Mouse (Mus musculus): Measurements from ENCODE around the gene Kiz. TPM values are rescaled to one million over a fixed set of nuclear protein-coding genes. Genes with fewer than 3 reads are reported as not detected.
A peak's percentile ranks its signal among the peaks of the same experiment; 100 is the strongest.

Kiz gene
- polyA plus RNA-seq (2015; fragmentation: Nextera tagmentation; extraction: Ambion mirVana), result 11.0 and 14.1 TPM in 2 replicates

DNA sequence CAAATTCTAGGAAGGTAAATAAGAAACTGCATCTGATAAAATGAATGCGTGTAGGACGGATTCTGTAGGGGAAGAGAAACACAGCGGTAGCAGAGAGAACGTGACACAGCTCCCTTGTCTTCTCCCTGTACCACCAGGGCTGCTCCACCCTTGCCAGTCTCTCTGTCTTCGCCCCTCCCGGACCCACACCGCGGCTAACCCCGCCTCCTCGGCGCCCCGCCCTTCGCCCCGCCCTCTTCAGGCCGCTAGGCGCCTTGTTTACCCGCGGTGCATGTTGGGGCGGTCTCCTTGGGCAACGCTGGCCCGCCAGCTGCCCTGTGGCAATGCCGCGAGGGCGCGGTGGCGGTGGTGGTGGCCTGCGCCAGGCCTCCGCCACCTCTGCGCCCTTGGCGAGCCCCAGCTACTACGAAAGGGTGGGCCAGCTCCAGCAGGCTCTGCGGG lies at the start of gene Kiz:
Kiz (plus strand) TSS at position 266 of the 441 bp plus-strand sequence.
- Histone ChIP-seq H3K4me3 (replicated peaks) (peak within 1 kb of the TSS; percentile 88), H3K27me3 (no peaks in the 10 kb centered on the region), H3K27ac (peak within 1 kb of the TSS; percentile 85), H3K36me3 (no peaks in the 10 kb centered on the region), H3K9me3 (replicated peaks) (no peaks in the 10 kb centered on the region), H3K9ac (peak within 1 kb of the TSS; percentile 88), H3K4me2 (peak within 1 kb of the TSS; percentile 92), H3K4me1 (replicated peaks) (peaks cover 12% of the 10 kb centered on the region)
- DNase-seq, result peak; percentile 96
- 0% methylated on average over 32 of the region's 32 CpGs for WGBS (ENCODE audit: insufficient replicate concordance)
- ATAC-seq (ENCODE audit: low read depth), result peak; percentile 99

DNA sequence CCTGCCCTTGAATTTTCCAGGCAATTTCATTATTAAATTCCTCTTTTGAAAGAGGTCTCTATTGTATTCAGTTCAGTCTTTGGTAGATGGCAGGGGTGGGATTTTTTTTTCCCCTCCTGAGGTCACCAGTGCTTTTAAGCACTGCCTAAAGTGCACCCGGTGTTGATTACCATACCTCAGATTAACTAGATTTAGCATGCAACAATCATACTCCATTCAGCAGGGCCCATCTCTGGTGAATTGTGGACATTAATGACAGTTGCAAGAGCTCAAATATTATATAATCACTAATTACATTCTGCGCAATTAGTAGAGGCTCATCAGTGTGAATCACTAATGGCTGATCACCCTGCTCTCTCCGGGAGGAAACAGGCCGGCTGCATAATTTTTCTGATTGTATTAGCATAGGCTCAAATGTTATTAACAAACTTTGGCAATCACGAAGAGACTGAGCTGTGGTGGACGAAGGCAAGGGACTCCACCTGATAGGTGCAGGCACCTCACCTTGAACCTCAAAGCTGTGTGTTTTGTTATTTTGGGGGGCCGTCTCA lies 45.9 kb upstream of the Kiz start:
- Histone ChIP-seq H3K9me3 (replicated peaks) (no peaks in the 10 kb centered on the region), H3K27ac (no peak overlapping the region), H3K27me3 (no peaks in the 10 kb centered on the region), H3K4me1 (replicated peaks) (no peaks in the 10 kb centered on the region), H3K9ac (no peak overlapping the region), H3K4me3 (replicated peaks) (no peak overlapping the region), H3K4me2 (no peak overlapping the region), H3K36me3 (no peaks in the 10 kb centered on the region)
- WGBS (ENCODE audit: insufficient replicate concordance), result 72% methylated on average over 7 of the region's 7 CpGs
- no peak for DNase-seq
- no peak for ATAC-seq (ENCODE audit: low read depth)

DNA sequence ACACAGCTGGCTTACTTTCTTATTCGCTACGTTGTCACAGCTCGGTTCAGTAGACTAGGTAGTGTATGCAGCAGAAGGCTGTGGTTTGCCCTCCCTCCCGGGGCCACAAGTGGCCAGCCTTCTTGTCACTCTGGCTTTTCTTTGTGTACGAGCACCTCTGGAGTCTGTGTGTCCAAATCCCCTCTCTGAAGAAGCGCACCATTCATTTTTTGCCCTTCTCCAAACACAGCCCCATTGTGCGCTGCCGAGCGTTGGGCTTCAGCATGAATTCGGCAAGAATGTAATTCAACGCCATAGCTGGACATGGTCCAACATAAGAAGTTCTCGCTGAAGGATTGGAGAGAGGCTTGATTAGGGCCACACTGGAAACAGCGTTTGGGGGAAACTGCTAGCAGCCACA lies 45.0 kb upstream of the Kiz start:
- Histone ChIP-seq H3K9ac (no peak overlapping the region), H3K36me3 (no peaks in the 10 kb centered on the region), H3K27me3 (no peaks in the 10 kb centered on the region), H3K4me2 (no peak overlapping the region), H3K9me3 (replicated peaks) (no peaks in the 10 kb centered on the region), H3K4me1 (replicated peaks) (no peaks in the 10 kb centered on the region), H3K4me3 (replicated peaks) (no peak overlapping the region), H3K27ac (no peak overlapping the region)
- no peak for ATAC-seq (ENCODE audit: low read depth)
- WGBS (ENCODE audit: insufficient replicate concordance), result 73% methylated on average over 13 of the region's 13 CpGs
- DNase-seq, result no peak

DNA sequence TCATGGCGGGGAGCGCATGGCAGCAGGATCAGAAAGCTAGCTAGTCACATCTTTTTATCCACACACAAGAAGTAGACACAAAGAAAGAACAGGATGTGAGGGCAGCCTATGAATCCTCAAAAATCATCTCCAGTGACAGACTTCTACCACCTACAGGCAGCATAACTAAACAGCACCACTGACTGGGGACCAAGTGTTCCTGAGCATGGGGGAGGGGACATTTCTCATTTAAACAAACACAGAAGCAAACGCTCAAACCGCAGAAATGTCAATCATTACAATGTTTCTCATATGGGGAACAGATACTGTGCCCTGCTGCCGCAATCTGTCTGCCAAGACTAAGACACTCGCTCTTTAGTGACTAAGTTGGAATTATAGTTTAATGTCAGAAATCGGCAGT lies 40.7 kb upstream of the Kiz start:
- H3K27ac ChIP-seq, result no peak overlapping the region
- no peaks in the 10 kb centered on the region for H3K36me3 ChIP-seq
- ATAC-seq (ENCODE audit: low read depth) (no peak), DNase-seq (no peak)
- no peaks in the 10 kb centered on the region for H3K27me3 ChIP-seq
- no peaks in the 10 kb centered on the region for H3K4me1 ChIP-seq (replicated peaks)
- H3K4me2 ChIP-seq, result no peak overlapping the region
- H3K9me3 ChIP-seq (replicated peaks), result no peaks in the 10 kb centered on the region
- 73% methylated on average over 7 of the region's 7 CpGs for WGBS (ENCODE audit: insufficient replicate concordance)
- no peak overlapping the region for H3K4me3 ChIP-seq (replicated peaks)
- no peak overlapping the region for H3K9ac ChIP-seq

DNA sequence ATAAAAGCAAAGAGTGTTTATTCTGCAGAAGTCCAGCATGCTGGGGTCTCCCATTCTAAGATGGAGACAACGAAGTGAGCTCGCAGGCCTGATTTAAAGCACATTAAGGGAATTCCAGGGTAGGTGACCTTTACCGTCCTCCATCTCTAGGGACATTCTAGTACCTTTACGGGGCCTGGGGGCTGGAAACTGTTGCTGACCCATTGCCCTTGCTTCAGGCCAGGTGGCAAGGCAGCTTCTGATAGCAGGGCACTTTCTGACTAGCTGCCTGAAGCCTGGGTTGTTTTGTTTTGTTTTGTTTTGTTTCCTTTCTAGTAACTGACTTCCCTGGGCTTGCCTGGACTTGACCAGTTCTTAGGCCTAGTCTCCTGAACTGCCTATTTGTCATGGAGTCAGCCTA lies 36.6 kb upstream of the Kiz start:
- no peak for ATAC-seq (ENCODE audit: low read depth)
- no peak overlapping the region for H3K9ac ChIP-seq
- no peak overlapping the region for H3K4me2 ChIP-seq

DNA sequence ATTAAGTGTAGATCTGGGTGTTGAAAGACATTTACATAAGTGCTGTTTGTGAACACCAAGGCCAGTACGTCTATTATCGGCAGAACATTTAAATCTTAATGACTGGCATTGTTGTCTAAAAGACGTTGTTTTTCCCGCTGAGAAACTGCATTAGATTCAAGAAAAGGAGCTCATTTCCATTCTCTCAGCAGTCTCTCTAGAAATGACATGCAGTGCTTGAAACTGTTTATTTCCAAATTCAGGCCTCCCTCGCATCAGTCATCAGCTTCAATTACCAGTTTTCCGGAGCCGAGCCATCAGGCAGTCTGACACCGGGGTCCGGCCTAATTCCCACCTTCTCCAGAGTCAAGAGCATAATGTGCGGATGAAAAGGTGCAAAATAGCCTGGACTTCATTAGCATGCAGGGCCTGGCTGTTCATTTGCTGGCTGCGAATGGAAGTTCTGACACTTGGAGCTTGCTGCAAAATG lies 32.1 kb upstream of the Kiz start:
- no peaks in the 10 kb centered on the region for H3K9me3 ChIP-seq (replicated peaks)
- WGBS (ENCODE audit: insufficient replicate concordance), result 62% methylated on average over 11 of the region's 11 CpGs
- H3K4me1 ChIP-seq (replicated peaks), result no peaks in the 10 kb centered on the region
- ATAC-seq (ENCODE audit: low read depth), result no peak
- no peak for DNase-seq
- H3K4me3 ChIP-seq (replicated peaks), result no peak overlapping the region
- no peak overlapping the region for H3K27ac ChIP-seq
- no peak overlapping the region for H3K4me2 ChIP-seq
- no peaks in the 10 kb centered on the region for H3K36me3 ChIP-seq
- peaks cover 14% of the 10 kb centered on the region; the same call in 1 of the 2 replicates for H3K27me3 ChIP-seq
- no peak overlapping the region for H3K9ac ChIP-seq

More for the DNA sequence above, 36.6 kb upstream of the Kiz start:
- Histone ChIP-seq H3K27ac (no peak overlapping the region), H3K4me1 (replicated peaks) (no peaks in the 10 kb centered on the region), H3K36me3 (no peaks in the 10 kb centered on the region), H3K27me3 (no peaks in the 10 kb centered on the region), H3K9me3 (replicated peaks) (no peaks in the 10 kb centered on the region), H3K4me3 (replicated peaks) (no peak overlapping the region)
- no peak for DNase-seq
- 71% methylated on average over 4 of the region's 4 CpGs for WGBS (ENCODE audit: insufficient replicate concordance)

DNA sequence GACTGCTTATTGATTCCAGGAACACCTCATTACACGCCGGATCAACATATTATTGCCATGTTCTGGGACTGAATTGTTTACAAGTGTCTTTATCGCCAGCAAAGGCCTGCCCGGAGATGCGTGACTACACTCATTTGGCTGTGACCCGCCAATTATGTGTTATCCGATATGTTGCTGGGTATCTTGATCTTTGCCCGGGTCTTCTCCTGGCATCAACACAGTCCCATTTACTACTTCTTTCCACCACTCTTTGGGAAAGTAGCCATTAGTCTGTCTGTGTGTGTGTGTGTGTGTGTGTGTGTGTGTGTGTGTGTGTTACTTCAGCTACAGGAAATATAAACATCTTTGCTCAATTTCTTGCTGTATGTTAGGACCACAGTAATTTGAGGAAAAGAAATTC lies 31.6 kb upstream of the Kiz start:
- no peak for DNase-seq

DNA sequence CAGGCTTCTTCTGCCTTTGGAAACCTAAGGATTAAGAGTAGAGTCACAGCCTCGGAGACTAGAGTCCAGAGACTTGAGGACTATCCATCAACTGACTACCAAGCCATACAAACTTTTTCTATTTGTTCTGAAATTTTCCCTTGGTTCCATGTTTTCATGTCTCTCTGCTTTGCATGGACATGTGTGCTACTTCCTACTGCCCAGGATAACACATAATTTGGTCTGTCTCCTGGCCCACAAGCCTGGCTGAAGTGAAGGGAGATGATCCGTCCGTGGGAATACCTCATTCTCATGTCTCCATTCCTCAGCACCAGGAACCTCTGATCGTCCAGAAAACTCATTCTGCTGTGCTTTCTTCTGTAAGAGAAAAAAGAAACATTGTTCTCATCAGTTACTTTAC lies 27.7 kb upstream of the Kiz start:
- Histone ChIP-seq H3K9me3 (replicated peaks) (no peaks in the 10 kb centered on the region), H3K27ac (no peak overlapping the region), H3K4me3 (replicated peaks) (no peak overlapping the region), H3K27me3 (peaks cover 43% of the 10 kb centered on the region), H3K36me3 (no peaks in the 10 kb centered on the region), H3K4me1 (replicated peaks) (no peaks in the 10 kb centered on the region), H3K9ac (no peak overlapping the region), H3K4me2 (no peak overlapping the region)
- WGBS (ENCODE audit: insufficient replicate concordance), result 60% methylated on average over 4 of the region's 4 CpGs
- no peak for DNase-seq
- ATAC-seq (ENCODE audit: low read depth), result no peak

More for the DNA sequence above, 31.6 kb upstream of the Kiz start:
- no peak overlapping the region for H3K27ac ChIP-seq
- H3K9me3 ChIP-seq (replicated peaks), result no peaks in the 10 kb centered on the region
- no peaks in the 10 kb centered on the region for H3K36me3 ChIP-seq
- H3K9ac ChIP-seq, result no peak overlapping the region
- no peaks in the 10 kb centered on the region for H3K4me1 ChIP-seq (replicated peaks)
- H3K27me3 ChIP-seq, result peaks cover 18% of the 10 kb centered on the region
- no peak overlapping the region for H3K4me3 ChIP-seq (replicated peaks)
- no peak for ATAC-seq (ENCODE audit: low read depth)
- 69% methylated on average over 8 of the region's 8 CpGs for WGBS (ENCODE audit: insufficient replicate concordance)
- no peak overlapping the region for H3K4me2 ChIP-seq

DNA sequence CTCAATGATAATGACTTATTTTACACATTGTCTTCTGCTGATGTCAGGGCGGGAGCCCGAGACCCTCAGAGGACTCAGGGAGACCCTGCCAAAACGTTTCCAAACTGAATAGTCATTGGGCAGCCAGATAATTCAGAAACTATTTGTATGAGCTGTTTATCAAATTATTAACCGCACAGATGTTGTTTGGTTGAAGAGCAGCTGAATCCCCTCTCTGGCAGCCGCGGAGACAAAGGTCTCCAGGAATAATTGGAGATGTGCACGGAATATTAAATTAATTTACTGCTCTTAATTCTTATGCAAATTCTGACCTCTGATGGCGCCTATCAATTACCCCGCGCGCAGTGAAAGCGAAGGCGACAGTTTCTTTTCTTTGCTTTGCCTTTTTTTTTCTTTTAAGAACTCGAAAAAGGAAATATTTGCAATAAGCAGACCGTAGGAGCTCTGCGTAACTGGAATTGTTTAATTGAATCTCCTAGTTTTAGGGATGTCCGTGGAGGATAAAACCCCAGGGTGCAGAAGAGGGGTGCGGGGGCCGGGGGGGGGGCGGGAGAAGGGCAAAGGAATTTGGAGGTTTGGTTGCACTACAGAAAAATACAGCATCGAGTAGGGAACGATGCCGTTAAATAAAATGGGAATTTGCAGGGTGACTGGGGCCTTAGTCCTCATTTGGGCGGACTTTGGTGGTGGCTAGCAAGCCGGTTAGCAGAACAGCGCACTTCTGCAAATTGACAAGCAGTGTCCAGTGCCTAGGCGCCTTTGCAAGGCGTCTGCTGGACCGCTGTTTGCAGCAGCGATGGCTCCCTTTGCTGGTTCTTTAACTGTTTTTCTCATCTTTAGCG lies 22.2 kb upstream of the Kiz start:
- Histone ChIP-seq H3K4me1 (replicated peaks) (peaks cover 5% of the 10 kb centered on the region; the same call in 1 of the 2 replicates), H3K9ac (no peak overlapping the region), H3K36me3 (no peaks in the 10 kb centered on the region), H3K9me3 (replicated peaks) (no peaks in the 10 kb centered on the region), H3K27ac (no peak overlapping the region), H3K4me3 (replicated peaks) (no peak overlapping the region), H3K4me2 (no peak overlapping the region), H3K27me3 (peaks cover 83% of the 10 kb centered on the region)
- no peak for DNase-seq
- no peak for ATAC-seq (ENCODE audit: low read depth)
- WGBS (ENCODE audit: insufficient replicate concordance), result 6% methylated on average over 31 of the region's 31 CpGs

DNA sequence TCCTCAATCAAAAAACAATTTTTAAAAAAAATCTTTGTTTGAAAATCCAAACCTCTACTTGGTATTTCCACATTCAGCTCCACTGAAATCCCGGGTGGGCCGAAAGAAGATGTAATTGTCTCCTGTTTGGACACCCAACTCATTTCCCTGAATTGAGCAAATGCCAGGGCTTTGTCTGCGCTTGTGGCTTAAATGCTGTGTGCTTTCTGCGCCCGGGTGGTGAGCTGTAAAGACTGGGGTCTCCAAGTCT lies 21.7 kb upstream of the Kiz start:
- no peaks in the 10 kb centered on the region for H3K9me3 ChIP-seq (replicated peaks)
- WGBS (ENCODE audit: insufficient replicate concordance), result 1% methylated on average over 5 of the region's 5 CpGs
- H3K36me3 ChIP-seq, result no peaks in the 10 kb centered on the region
- H3K4me1 ChIP-seq (replicated peaks), result peaks cover 5% of the 10 kb centered on the region; the same call in 1 of the 2 replicates
- H3K27me3 ChIP-seq, result peaks cover 85% of the 10 kb centered on the region
- H3K4me3 ChIP-seq (replicated peaks), result no peak overlapping the region
- H3K4me2 ChIP-seq, result no peak overlapping the region
- no peak overlapping the region for H3K9ac ChIP-seq
- DNase-seq (no peak), ATAC-seq (ENCODE audit: low read depth) (no peak)
- H3K27ac ChIP-seq, result no peak overlapping the region

DNA sequence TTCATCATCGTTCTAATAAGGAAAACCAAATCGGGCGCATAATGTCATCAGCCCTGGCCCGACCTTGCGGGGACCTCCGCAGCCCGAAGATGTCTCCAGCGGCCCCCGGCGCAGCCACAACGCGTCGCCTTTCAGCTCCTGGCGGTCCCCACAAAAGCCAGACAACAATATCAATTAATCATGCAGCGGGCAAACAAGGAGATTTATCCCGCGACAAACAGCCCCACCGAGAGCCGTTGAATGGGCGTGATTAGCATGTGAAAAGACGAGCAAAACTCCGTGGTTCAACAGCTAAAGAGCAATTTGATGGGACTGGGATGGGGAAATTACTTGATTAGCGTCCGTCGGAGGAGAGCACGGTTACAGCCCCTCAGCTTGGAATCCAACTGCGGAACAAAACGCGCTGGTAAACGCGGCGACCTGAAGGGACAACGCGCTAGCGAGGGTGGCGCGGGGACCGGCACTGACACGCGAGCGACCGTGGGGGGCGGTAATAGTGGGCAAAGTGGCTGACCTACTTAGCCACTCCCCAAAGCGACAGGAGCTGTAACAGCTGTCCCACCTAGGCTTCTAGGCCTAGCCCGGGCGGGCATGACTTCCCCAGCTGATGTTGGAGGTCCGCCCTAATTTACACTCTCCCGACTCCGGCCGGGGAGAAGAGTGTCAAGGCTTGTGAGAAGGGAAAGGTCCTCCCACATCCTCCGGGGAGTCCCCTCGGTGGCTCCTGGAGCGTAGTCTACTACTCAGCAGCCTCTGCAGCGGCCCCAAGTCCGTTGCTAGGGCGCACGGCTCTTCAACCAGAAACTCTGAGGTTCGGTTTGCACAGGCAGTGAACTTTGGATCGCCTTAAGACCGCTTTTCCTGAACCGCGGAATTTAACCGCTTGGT lies 21.1 kb upstream of the Kiz start:
- no peak overlapping the region for H3K27ac ChIP-seq
- ATAC-seq (ENCODE audit: low read depth) (no peak), DNase-seq (no peak)
- no peaks in the 10 kb centered on the region for H3K9me3 ChIP-seq (replicated peaks)
- 0 out of 2 replicates have a peak overlapping the region, but pooled peaks have one; percentile 11 for H3K4me3 ChIP-seq (replicated peaks)
- H3K36me3 ChIP-seq, result no peaks in the 10 kb centered on the region
- WGBS (ENCODE audit: insufficient replicate concordance), result 2% methylated on average over 63 of the region's 63 CpGs
- H3K9ac ChIP-seq, result no peak overlapping the region
- peak overlapping the region; percentile 23; the same call in 1 of the 2 replicates for H3K4me2 ChIP-seq
- peaks cover 5% of the 10 kb centered on the region; the same call in 1 of the 2 replicates for H3K4me1 ChIP-seq (replicated peaks)
- H3K27me3 ChIP-seq, result peaks cover 91% of the 10 kb centered on the region

Data from liver, embryonic 13.5 days (tissue).